Comparison of ENCODE assay signal across 25 mouse cellular contexts in genomic region chr11:11701378-11701777, GRCm38 (mm10).
"Had no signal": no experiment of that assay in that cellular context is flagged by ENCODE, and none has a peak within 500 bp of the region (broad histone marks: within the 10 kb centered on the region; RNA-seq: fewer than 3 reads in every experiment).

No protein-coding gene starts in this region.

- DNase-seq: cerebellum, adult 9-10 months; cerebellum, adult 9-11 months; cerebellum, postnatal 10 days; cerebellum, postnatal 14 days; cerebellum, postnatal 25 days; cerebellum, postnatal 36 days; embryo, embryonic 11 days; forebrain, postnatal 0 days; gastrocnemius, adult 2 months; gastrocnemius, postnatal 10 days; gastrocnemius, postnatal 14 days; gastrocnemius, postnatal 25 days; gastrocnemius, postnatal 36 days; heart, adult 11 months; heart, adult 18-20 months; heart, adult 2 months had no signal

- H3K9me3 ChIP-seq: embryonic facial prominence, embryonic 10.5 days; embryonic facial prominence, embryonic 12.5 days; embryonic facial prominence, embryonic 13.5 days; embryonic facial prominence, embryonic 15.5 days; forebrain, embryonic 10.5 days; forebrain, embryonic 12.5 days; forebrain, embryonic 13.5 days; forebrain, embryonic 15.5 days had no signal

- H3K36me3 ChIP-seq: embryonic facial prominence, embryonic 10.5 days; embryonic facial prominence, embryonic 12.5 days; embryonic facial prominence, embryonic 13.5 days; embryonic facial prominence, embryonic 15.5 days; forebrain, embryonic 10.5 days; forebrain, embryonic 12.5 days; forebrain, embryonic 15.5 days had no signal

- H3K4me1 ChIP-seq: embryonic facial prominence, embryonic 10.5 days; embryonic facial prominence, embryonic 12.5 days; embryonic facial prominence, embryonic 13.5 days; embryonic facial prominence, embryonic 15.5 days; forebrain, embryonic 10.5 days; forebrain, embryonic 12.5 days; forebrain, embryonic 13.5 days; forebrain, embryonic 15.5 days had no signal

- H3K27ac ChIP-seq: embryonic facial prominence, embryonic 10.5 days; embryonic facial prominence, embryonic 12.5 days; embryonic facial prominence, embryonic 13.5 days; embryonic facial prominence, embryonic 15.5 days; forebrain, embryonic 10.5 days; forebrain, embryonic 12.5 days; forebrain, embryonic 13.5 days; forebrain, embryonic 15.5 days; gastrocnemius, adult 2 months; heart, adult 2 months had no signal

- H3K9ac ChIP-seq: embryonic facial prominence, embryonic 12.5 days; embryonic facial prominence, embryonic 13.5 days; embryonic facial prominence, embryonic 15.5 days; forebrain, embryonic 12.5 days; forebrain, embryonic 13.5 days; forebrain, embryonic 15.5 days; forebrain, postnatal 0 days had no signal

- H3K4me3 ChIP-seq: embryonic facial prominence, embryonic 10.5 days; embryonic facial prominence, embryonic 12.5 days; embryonic facial prominence, embryonic 13.5 days; embryonic facial prominence, embryonic 15.5 days; erythroblast, embryonic 14.5 days; forebrain, embryonic 10.5 days; forebrain, embryonic 12.5 days; forebrain, embryonic 13.5 days; forebrain, embryonic 15.5 days; gastrocnemius, adult 2 months; heart, adult 2 months had no signal

- H3K27me3 ChIP-seq: embryonic facial prominence, embryonic 12.5 days; embryonic facial prominence, embryonic 13.5 days; embryonic facial prominence, embryonic 15.5 days; forebrain, embryonic 12.5 days; forebrain, embryonic 13.5 days; forebrain, embryonic 15.5 days had no signal

- H3K4me2 ChIP-seq: embryonic facial prominence, embryonic 12.5 days; embryonic facial prominence, embryonic 13.5 days; embryonic facial prominence, embryonic 15.5 days; forebrain, embryonic 12.5 days; forebrain, embryonic 13.5 days; forebrain, embryonic 15.5 days had no signal
